Mouse (Mus musculus) bone marrow, adult 2 months (tissue): ENCODE measurements around the gene Fam114a1. TPM values are rescaled to one million over a fixed set of nuclear protein-coding genes. Genes with fewer than 3 reads are reported as not detected.

Experiments
- H3K27ac ChIP-seq: fragments of 200-500 bp; 2 replicates; pipeline ENCODE4 v1.5.1; 2012; ENCODE audit warnings: low read depth, mild to moderate bottlenecking, control low read depth, inconsistent platforms, low read length; ENCODE audit not compliant: control insufficient read depth, poor library complexity, insufficient read depth
- H3K4me1 ChIP-seq: fragments of 200-500 bp; 2 replicates; pipeline ENCODE4 v1.6.1; 2011; ENCODE audit warnings: low read length; ENCODE audit not compliant: control insufficient read depth, insufficient read depth
- H3K4me3 ChIP-seq: fragments of 200-500 bp; replicated peaks from 2 replicates; pipeline ENCODE3; 2011; ENCODE audit warnings: mild to moderate bottlenecking, low read depth, low read length, control low read depth; ENCODE audit not compliant: control insufficient read depth
- CTCF ChIP-seq: fragments of 200-500 bp; IDR thresholded peaks from 2 replicates; pipeline ENCODE4 v1.5.1; 2011; ENCODE audit warnings: low read length, control low read depth; ENCODE audit not compliant: control insufficient read depth, insufficient read depth
- POLR2A ChIP-seq: fragments of 200-500 bp; IDR thresholded peaks from 2 replicates; pipeline ENCODE4 v1.6.1; 2011; ENCODE audit warnings: low read depth, mild to moderate bottlenecking, control low read depth, low read length, borderline replicate concordance; ENCODE audit not compliant: control insufficient read depth
- WGBS: fragments of 180-500 bp; shearing (Covaris S2); methylation state at CpG from one replicate; pipeline ENCODE4 v1.1.7; 2018; 5-methylcytosine and 5-hydroxymethylcytosine counted together
- polyA plus RNA-seq: library from polyadenylated mRNA; stranded (reverse); fragments of >200 nt; gene quantifications from 2 replicates; pipeline ENCODE4 v1.2.4, GENCODE M21; 2011; ENCODE audit warnings: low replicate concordance; ENCODE audit not compliant: missing spikeins, insufficient read depth, insufficient read length

Fam114a1 gene
- polyA plus RNA-seq, 1 experiment, result 9.4 TPM

GRCm38 (mm10) chr5:64992540-64992939, 22.7 kb downstream of the Fam114a1 start:
- WGBS, result 79% methylated on average over 8 of the region's 8 CpGs
- no peaks in the 10 kb centered on the region; the same call in 1 of the 2 replicates for H3K4me1 ChIP-seq
- H3K27ac ChIP-seq, result no peak overlapping the region
- no peak for TF ChIP-seq POLR2A
- TF ChIP-seq CTCF, result no peak
- H3K4me3 ChIP-seq, result no peak overlapping the region

GRCm38 (mm10) chr5:64995408-64995807, 25.5 kb downstream of the Fam114a1 start:
- 80% methylated on average over 2 of the region's 2 CpGs for WGBS
- no peak overlapping the region for H3K27ac ChIP-seq
- TF ChIP-seq CTCF, result no peak
- H3K4me1 ChIP-seq, result no peaks in the 10 kb centered on the region
- no peak overlapping the region for H3K4me3 ChIP-seq

- Histone ChIP-seq H3K4me1 (no peaks in the 10 kb centered on the region), H3K4me3 (no peak overlapping the region), H3K27ac (no peak overlapping the region)
- TF ChIP-seq POLR2A, result no peak
- TF ChIP-seq CTCF, result no peak
- WGBS, result 70% methylated on average over 10 of the region's 10 CpGs
Measured at GRCm38 (mm10) chr5:65002940-65003824, 33.3 kb downstream of the Fam114a1 start.

- TF ChIP-seq POLR2A, result no peak
- no peak for TF ChIP-seq CTCF
- Histone ChIP-seq H3K4me1 (no peaks in the 10 kb centered on the region), H3K27ac (no peak overlapping the region), H3K4me3 (no peak overlapping the region)
- 79% methylated on average over 7 of the region's 7 CpGs for WGBS
Measured at GRCm38 (mm10) chr5:65003946-65004535, 34.2 kb downstream of the Fam114a1 start.

- WGBS, result 83% methylated on average over 4 of the region's 4 CpGs
- no peak overlapping the region for H3K4me3 ChIP-seq
- no peak for TF ChIP-seq POLR2A
- TF ChIP-seq CTCF, result no peak
- no peak overlapping the region for H3K27ac ChIP-seq
- H3K4me1 ChIP-seq, result no peaks in the 10 kb centered on the region
Measured at GRCm38 (mm10) chr5:65005251-65005650, 35.4 kb downstream of the Fam114a1 start.

- H3K4me3 ChIP-seq, result no peak overlapping the region
- no peak overlapping the region for H3K27ac ChIP-seq
- 60% methylated on average over 4 of the region's 4 CpGs for WGBS
- TF ChIP-seq CTCF (no peak), POLR2A (no peak)
- no peaks in the 10 kb centered on the region for H3K4me1 ChIP-seq
Measured at GRCm38 (mm10) chr5:65006011-65006491, 36.2 kb downstream of the Fam114a1 start.

- peaks cover 1% of the 10 kb centered on the region; the same call in 1 of the 2 replicates for H3K4me1 ChIP-seq
- no peak for TF ChIP-seq POLR2A
- no peak for TF ChIP-seq CTCF
Measured at GRCm38 (mm10) chr5:65011901-65012573, 42.2 kb downstream of the Fam114a1 start.

GRCm38 (mm10) chr5:65015508-65015907, 45.6 kb downstream of the Fam114a1 start:
- Histone ChIP-seq H3K4me3 (no peak overlapping the region), H3K27ac (no peak overlapping the region), H3K4me1 (peaks cover 1% of the 10 kb centered on the region; the same call in 1 of the 2 replicates)
- TF ChIP-seq POLR2A (no peak), CTCF (no peak)
- WGBS, result 75% methylated on average over 3 of the region's 3 CpGs

More at GRCm38 (mm10) chr5:65011901-65012573, 42.2 kb downstream of the Fam114a1 start:
- WGBS, result 74% methylated on average over 7 of the region's 7 CpGs
- Histone ChIP-seq H3K27ac (no peak overlapping the region), H3K4me3 (no peak overlapping the region)
